In genomic region chr7:99989844-99990760, GRCm38 (mm10) we compare ENCODE assay signal across 8 mouse cellular contexts. TPM values are rescaled to one million over a fixed set of nuclear protein-coding genes. Genes with fewer than 3 reads are reported as not detected.
DNase-seq lines count a peak whose midpoint lies in the region; ATAC-seq and TF ChIP-seq lines count a peak whose summit lies in the region.

No protein-coding gene starts in this region.

- no peak for TF ChIP-seq CTCF in testis, adult 2 months (IDR thresholded peaks at IDR 0.05; ENCODE audit: control insufficient read depth, insufficient read depth, insufficient replicate concordance, low read depth, low read length)

- DNase-seq in heart, adult 11 months: peak; percentile 72
- DNase-seq in heart, postnatal 10 days: no peak
- DNase-seq in ovary, postnatal 36 days (ENCODE audit: low spot score): peak; percentile 25
- no peak for DNase-seq in ovary, postnatal 14 days (ENCODE audit: low spot score)
- DNase-seq in hindbrain, embryonic 14.5 days (ENCODE audit: low spot score): no peak

- no peak overlapping the region for H3K9ac ChIP-seq in hindbrain, embryonic 14.5 days
- H3K9ac ChIP-seq in intestine, embryonic 15.5 days: no peak overlapping the region
- H3K9ac ChIP-seq in kidney, embryonic 15.5 days: no peak overlapping the region

- TF ChIP-seq POLR2A in testis, adult 2 months (IDR thresholded peaks at IDR 0.05; ENCODE audit: control insufficient read depth, low read depth, low read length): no peak

- ATAC-seq in hindbrain, embryonic 14.5 days (ENCODE audit: low FRiP score): no peak
- no peak for ATAC-seq in intestine, embryonic 15.5 days
- no peak for ATAC-seq in kidney, embryonic 15.5 days (replicated peaks; ENCODE audit: low FRiP score)

- intact Hi-C loops in heart, postnatal 10 days (cut with DNase I): loop anchor here (2.0 to 5.0 kb wide), 3 partner anchors 119 to 242 kb away; no protein-coding TSS in a partner anchor

- H3K4me3 ChIP-seq in hindbrain, embryonic 14.5 days (replicated peaks; ENCODE audit: low read length): no peak overlapping the region
- H3K4me3 ChIP-seq in testis, adult 2 months (ENCODE audit: control insufficient read depth, low read depth, low read length): peak overlapping the region; percentile 61; the same call in 1 of the 2 replicates
- no peak overlapping the region for H3K4me3 ChIP-seq in intestine, embryonic 15.5 days (replicated peaks)
- H3K4me3 ChIP-seq in kidney, embryonic 15.5 days (replicated peaks): no peak overlapping the region

- H3K27ac ChIP-seq in hindbrain, embryonic 14.5 days: no peak overlapping the region
- H3K27ac ChIP-seq in testis, adult 2 months (ENCODE audit: control insufficient read depth, insufficient read depth, low read depth, low read length): no peak overlapping the region
- H3K27ac ChIP-seq in intestine, embryonic 15.5 days: no peak overlapping the region
- no peak overlapping the region for H3K27ac ChIP-seq in kidney, embryonic 15.5 days

- 0 out of 2 replicates have a peak overlapping the region, but pooled peaks have one; percentile 24 for H3K4me2 ChIP-seq in hindbrain, embryonic 14.5 days (replicated peaks)
- H3K4me2 ChIP-seq in intestine, embryonic 15.5 days (replicated peaks): no peak overlapping the region
- no peak overlapping the region for H3K4me2 ChIP-seq in kidney, embryonic 15.5 days

- no peaks in the 10 kb centered on the region for H3K9me3 ChIP-seq in hindbrain, embryonic 14.5 days (ENCODE audit: control insufficient read depth, low read length)
- no peaks in the 10 kb centered on the region for H3K9me3 ChIP-seq in intestine, embryonic 15.5 days
- no peaks in the 10 kb centered on the region for H3K9me3 ChIP-seq in kidney, embryonic 15.5 days (replicated peaks)

- no peaks in the 10 kb centered on the region for H3K4me1 ChIP-seq in hindbrain, embryonic 14.5 days (replicated peaks; ENCODE audit: control insufficient read depth, insufficient read depth, low read length)
- H3K4me1 ChIP-seq in testis, adult 2 months (ENCODE audit: control insufficient read depth, insufficient read depth, low read length): peaks cover 5% of the 10 kb centered on the region
- H3K4me1 ChIP-seq in intestine, embryonic 15.5 days (replicated peaks): no peaks in the 10 kb centered on the region
- H3K4me1 ChIP-seq in kidney, embryonic 15.5 days: no peaks in the 10 kb centered on the region

- WGBS in hindbrain, embryonic 14.5 days: 60% methylated on average over 15 of the region's 15 CpGs
- 67% methylated on average over 15 of the region's 15 CpGs for WGBS in intestine, embryonic 15.5 days
- WGBS in kidney, embryonic 15.5 days: 62% methylated on average over 15 of the region's 15 CpGs

- H3K27me3 ChIP-seq in hindbrain, embryonic 14.5 days (ENCODE audit: control insufficient read depth, insufficient read depth, low read length): no peaks in the 10 kb centered on the region
- H3K27me3 ChIP-seq in testis, adult 2 months (ENCODE audit: control insufficient read depth, insufficient read depth, low read length): no peaks in the 10 kb centered on the region
- H3K27me3 ChIP-seq in intestine, embryonic 15.5 days (replicated peaks): no peaks in the 10 kb centered on the region
- H3K27me3 ChIP-seq in kidney, embryonic 15.5 days: no peaks in the 10 kb centered on the region; the same call in 1 of the 2 replicates

- H3K36me3 ChIP-seq in hindbrain, embryonic 14.5 days (replicated peaks; ENCODE audit: control insufficient read depth, insufficient read depth): no peaks in the 10 kb centered on the region
- no peaks in the 10 kb centered on the region for H3K36me3 ChIP-seq in testis, adult 2 months (ENCODE audit: control insufficient read depth, insufficient read depth, low read length)
- no peaks in the 10 kb centered on the region for H3K36me3 ChIP-seq in intestine, embryonic 15.5 days
- H3K36me3 ChIP-seq in kidney, embryonic 15.5 days: no peaks in the 10 kb centered on the region

RNA-seq across cellular contexts. Expression of gene Rnf169, which starts 9.9 kb away (rescaled TPM):
- 10 to 100 TPM; 15.7 TPM for total RNA-seq in heart, postnatal 10 days (2021)
- 5.3 and 5.8 TPM in 2 replicates for polyA plus RNA-seq in hindbrain, embryonic 14.5 days (2014; fragmentation: Nextera tagmentation; extraction: Ambion mirVana)
- polyA plus RNA-seq in testis, adult 2 months (2012; rRNA removed): 1.6 TPM in 2 replicates
- polyA plus RNA-seq in intestine, embryonic 15.5 days (2015; fragmentation: Nextera tagmentation; extraction: Ambion mirVana): 3.5 and 3.9 TPM in 2 replicates
- polyA plus RNA-seq in kidney, embryonic 15.5 days (2015; fragmentation: Nextera tagmentation; extraction: Ambion mirVana): 5.9 and 6.2 TPM in 2 replicates

RNA-seq across cellular contexts. Expression of gene Chrdl2, which starts 15.9 kb away (rescaled TPM):
- not detected for total RNA-seq in heart, postnatal 10 days (2021)
- polyA plus RNA-seq in hindbrain, embryonic 14.5 days (2014; fragmentation: Nextera tagmentation; extraction: Ambion mirVana): 0.31 and 0.67 TPM in 2 replicates
- 0.38 and 1.2 TPM in 2 replicates for polyA plus RNA-seq in testis, adult 2 months (2012; rRNA removed)
- polyA plus RNA-seq in intestine, embryonic 15.5 days (2015; fragmentation: Nextera tagmentation; extraction: Ambion mirVana): 0.69 and 0.72 TPM in 2 replicates
- 0.69 and 0.87 TPM in 2 replicates for polyA plus RNA-seq in kidney, embryonic 15.5 days (2015; fragmentation: Nextera tagmentation; extraction: Ambion mirVana)

Comparison
In these comparisons a context has a peak if more than half of its experiments do, and no peak if none do; other contexts are left out.
1. DNase-seq: peak in heart, adult 11 months (single experiment) and ovary, postnatal 36 days (single experiment); none in heart, postnatal 10 days (0 of 2), ovary, postnatal 14 days (single experiment) and hindbrain, embryonic 14.5 days (single experiment).